Mouse (Mus musculus) bone marrow macrophage, adult 2 months (primary cell): Measurements from ENCODE around the gene Vmn2r124.
"Not testable (repeated sequence)": the region's sequence is repeated elsewhere in the genome, so short reads cannot be mapped to it uniquely, and the experiment has no call there.

Source experiments
- CTCF ChIP-seq: IDR thresholded peaks from 2 replicates; pipeline ENCODE4 v1.5.1; 2012; ENCODE audit warnings: low read depth, mild to moderate bottlenecking, low read length, moderate library complexity
- POLR2A ChIP-seq: IDR thresholded peaks from 2 replicates; pipeline ENCODE4 v1.6.1; 2012; ENCODE audit warnings: mild to moderate bottlenecking, low read depth, low read length, borderline replicate concordance

DNA sequence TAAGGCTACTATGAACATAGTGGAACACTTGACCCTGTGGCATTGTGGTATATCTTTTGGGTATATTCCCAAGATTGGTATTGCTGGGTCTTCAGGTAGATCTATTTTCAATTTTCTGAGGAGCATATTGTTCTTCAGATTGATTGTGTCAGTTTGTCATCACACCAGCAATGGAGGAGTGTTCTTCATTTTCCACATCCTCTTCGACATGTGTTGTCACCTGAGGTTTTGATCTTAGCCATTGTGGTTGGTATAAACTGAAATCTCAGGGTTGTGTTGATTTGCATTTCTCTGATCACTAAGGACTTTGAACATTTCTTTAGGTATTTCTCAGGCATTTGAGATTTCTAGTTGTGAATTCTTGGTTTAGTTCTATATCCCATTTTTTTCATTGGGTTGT, 46.4 kb downstream of the Vmn2r124 start:
- TF ChIP-seq CTCF, POLR2A: not testable (repeated sequence)
